Mouse (Mus musculus) frontal cortex, postnatal 14 days (tissue): ENCODE data around the gene Apbb2.

ENCODE experiments used
- DNase-seq, 2 experiments: peaks; one replicate each; pipeline ENCODE4 v3.0.0; 2022; ENCODE audit warnings: low spot score in 2 of 2

The Apbb2 gene

GRCm38 (mm10) chr5:66549691-66550090, 68.9 kb downstream of the Apbb2 start:
- no peak for DNase-seq

DNA sequence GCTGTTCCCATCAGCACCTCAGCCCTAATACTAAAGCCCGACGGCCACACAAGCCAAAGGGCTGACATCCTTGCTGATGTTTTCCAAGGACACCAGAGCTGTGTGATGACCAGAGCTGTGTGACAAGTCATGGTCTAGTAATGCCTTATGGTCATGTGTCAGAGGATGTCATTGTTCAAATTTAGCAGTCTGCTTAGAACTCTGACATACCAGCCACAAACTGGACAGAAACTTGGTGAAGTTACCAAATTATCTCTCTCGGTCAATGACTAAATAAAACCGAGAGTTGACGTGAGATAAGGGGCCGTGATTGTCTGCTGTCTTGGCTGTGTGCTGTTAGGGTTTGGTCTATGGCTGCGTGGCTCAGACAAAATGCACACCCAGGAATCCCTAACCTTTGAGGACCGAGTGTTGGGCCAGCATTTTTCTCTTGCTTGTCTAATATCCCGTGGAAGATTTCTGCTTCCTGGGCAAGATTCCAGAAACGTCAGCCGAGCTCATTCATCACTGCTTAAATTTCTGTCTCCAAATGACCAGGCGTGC, 71.5 kb downstream of the Apbb2 start:
- no peak for DNase-seq

DNA sequence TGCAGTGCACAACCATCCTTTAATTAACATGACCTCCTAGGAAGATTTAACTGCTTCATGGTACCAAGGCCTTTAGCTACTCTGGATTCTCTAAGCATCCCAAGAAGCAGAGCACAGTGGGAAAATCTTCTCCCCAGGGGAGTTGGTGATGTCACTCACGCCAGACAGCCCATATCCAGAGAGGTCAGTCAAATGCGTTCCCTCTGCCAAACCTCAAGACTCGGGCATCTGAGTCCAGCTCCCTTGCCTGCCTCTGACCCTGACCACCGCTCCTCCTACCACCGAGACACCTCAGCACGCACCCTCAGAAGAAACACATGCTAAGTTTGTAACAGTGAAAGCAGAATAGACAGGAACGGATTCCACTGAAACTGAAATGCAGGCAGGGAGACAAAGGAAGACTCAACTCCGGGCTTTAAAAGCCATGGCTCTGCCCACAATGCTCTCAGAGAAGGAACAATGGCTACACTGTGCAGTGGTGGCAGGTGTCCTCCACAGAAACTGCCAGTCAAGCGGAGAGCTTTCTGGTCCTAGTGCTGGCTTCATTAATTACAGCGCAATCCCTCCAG, 72.9 kb downstream of the Apbb2 start:
- no peak for DNase-seq

DNA sequence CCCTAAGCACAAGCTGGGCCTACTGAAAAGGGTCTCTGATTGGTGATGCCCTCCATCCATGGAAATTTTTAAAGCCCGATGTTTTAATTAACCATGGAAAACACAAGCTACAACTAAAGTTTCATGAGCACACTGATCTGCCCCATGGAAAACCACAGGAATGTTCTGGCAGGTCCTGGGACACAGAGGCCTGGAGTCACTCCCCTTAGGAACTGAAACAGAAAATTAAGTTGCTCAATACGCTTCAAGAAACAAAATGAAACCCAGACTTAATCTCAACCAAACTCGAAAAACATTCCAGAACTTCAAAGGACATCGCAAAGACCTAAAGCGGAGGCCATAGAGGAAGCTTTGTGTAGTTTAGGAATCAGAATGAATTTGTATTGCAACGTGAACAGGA, 74.8 kb downstream of the Apbb2 start:
- DNase-seq = no peak

GRCm38 (mm10) chr5:66543344-66543743, 75.2 kb downstream of the Apbb2 start:
- no peak for DNase-seq

- no peak for DNase-seq
Observed at GRCm38 (mm10) chr5:66542521-66542920, 76.1 kb downstream of the Apbb2 start.

DNA sequence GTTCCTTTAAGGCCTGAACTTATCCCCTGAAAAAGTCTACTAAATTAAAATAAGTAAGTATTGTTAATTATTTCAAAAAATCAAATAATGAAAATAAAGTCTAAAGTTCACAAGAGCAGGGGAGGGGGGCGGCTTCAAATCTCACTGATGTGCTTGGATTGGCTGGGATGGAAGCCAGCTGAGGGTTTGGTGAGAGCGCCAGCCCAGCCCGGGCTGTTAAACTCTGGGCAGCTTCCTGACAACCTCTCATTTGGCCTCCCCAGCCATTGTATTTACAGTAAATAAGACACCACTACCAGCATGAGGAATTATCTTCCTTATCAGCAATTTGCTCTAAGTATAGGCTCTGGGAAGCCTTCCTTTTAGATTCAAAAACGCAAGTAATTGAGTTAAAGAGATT, 77.2 kb downstream of the Apbb2 start:
- no peak for DNase-seq

- no peak for DNase-seq
Observed at GRCm38 (mm10) chr5:66540246-66540645, 78.3 kb downstream of the Apbb2 start.

DNA sequence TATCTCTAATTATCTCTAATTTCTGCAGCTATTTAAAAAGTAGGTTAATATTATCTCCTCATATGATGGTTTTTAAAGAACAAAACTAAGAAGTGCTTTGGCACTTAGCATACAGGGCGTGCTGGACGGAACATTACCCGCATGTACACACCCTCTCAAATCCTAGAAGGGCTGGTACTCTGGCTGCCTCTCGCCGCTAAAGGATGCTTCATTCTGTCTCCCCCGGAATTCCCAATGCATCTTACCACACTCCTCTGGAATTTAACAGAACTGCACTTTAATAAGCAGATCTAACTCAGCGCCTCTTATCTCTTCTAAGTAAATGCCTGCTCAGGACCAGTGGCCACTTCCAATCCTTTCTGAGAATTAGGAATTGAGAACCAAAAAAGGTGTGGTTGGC, 80.8 kb downstream of the Apbb2 start:
- no peak for DNase-seq

GRCm38 (mm10) chr5:66536696-66537358, 81.8 kb downstream of the Apbb2 start:
- DNase-seq = no peak

DNA sequence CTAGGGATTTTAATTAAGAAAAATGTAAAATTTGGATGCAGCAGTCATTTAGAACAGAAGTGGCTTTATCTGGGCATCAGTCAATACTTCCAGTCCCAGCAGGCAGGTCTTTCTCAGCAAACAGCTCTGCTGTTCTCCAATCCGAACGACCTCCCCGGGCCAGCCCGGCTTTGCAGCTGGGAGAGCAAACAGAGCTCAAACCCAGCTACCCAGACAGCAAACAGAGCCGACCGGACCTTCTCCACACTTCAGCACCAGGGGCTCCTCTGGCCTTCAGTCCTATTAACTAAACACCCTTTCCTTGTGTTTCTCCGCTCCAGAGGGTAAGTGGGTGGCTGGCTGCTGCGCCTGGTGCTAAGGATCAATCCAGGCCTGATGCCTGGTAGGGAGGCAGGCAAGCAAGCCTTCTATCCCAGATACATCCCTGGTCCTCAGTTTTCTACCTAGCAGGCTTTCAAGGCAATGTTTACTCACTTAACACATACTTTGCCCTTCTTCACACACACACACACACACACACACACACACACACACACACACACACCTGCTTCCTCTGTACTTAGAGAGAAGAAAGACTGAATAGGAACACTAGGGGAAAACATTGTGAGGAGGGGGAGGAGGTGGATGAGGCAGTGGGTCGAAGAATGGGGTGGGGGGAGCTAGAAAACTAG, 82.9 kb downstream of the Apbb2 start:
- no peak for DNase-seq

DNA sequence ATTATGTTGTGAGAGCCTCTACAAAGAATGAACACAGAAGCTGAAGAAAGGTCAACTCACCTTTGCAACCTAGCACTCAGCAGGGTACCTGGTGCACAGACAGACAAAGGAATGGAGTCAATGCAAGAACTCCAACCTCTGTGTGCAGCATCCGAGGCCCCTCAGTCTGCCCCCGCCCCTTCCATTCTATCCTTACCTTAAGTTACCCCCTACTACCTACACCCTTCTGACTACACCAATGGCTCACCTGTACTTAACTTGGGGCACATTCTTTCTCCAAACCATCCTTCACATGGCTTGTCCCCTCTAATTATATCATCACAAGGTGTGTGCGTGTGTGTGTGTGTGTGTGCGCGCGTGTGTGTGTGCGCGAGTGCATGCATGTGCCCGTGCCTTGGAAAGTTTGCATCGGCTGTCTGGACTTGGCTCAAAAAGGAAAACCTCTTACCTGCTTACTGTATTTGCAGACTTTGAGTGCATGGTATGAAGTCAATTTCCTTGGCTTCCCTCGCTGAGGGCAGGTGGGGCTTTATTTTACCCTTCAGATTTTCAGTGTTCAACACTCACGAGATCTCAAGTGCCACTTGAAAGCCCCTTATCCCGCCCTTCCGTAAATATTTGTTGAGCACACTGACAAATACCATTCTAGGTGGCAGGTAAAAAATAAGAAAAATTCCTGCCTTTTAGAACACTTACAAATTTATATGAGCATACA, 84.7 kb downstream of the Apbb2 start:
- DNase-seq = no peak

GRCm38 (mm10) chr5:66532827-66533226, 85.8 kb downstream of the Apbb2 start:
- DNase-seq = no peak

- DNase-seq = no peak
Observed at GRCm38 (mm10) chr5:66530361-66530760, 88.2 kb downstream of the Apbb2 start.

DNA sequence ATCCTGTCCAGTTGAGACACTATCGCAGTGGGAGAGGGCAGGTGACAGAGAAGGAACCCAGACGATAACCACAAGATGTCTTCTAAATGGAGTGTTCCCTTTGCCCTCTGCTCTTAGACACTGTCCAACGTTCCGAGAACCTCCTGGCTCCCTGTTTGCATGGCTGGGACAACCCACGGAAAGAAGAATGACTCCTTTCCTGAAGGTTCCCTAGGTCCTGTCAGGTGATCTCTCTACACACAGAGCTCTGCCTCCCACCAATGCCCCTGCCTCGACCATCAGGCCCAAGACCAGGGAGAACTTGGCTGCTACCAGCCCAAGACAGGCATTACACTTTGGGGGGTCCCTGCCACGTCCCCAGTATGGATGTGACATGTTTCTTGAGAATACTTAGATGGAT, 89.0 kb downstream of the Apbb2 start:
- DNase-seq = no peak

DNA sequence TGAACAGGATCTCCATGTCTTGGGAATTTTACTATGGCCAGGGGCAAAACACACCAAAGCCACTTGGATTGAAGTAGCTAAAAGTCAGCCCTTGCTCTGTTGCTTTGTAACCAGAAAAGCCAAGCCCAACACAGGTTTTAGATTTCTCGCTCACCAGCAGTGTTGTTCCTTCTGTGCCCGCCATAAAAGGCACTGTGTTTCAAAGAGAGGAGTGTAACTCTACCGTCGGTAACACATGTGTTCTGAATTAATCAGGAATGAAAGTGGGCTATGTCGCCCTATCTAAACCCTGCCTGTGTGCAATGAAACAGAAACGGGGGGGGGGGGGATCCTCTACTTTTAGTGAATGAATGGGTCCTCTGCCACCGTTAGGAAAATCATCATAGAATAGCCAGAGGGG, 90.0 kb downstream of the Apbb2 start:
- no peak for DNase-seq

DNA sequence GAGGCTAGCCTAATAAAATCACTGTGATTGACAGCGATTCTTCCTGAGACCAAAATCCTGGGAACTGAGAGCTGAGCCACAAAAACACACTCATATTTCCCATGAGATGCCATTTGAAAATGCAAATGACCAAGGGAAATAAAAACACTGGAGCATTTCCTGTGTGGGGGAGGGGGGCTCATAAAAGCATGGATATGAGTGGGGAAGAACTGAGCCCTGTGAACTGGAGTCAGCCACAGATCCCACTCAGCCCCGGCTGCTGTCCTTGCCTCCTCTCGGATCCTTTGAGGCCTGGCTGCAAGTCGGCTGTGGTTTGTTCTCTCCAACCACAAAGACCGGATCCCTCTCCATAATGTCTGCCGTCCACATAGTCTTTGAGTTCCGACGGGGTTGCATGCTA, 91.5 kb downstream of the Apbb2 start:
- DNase-seq = no peak

DNA sequence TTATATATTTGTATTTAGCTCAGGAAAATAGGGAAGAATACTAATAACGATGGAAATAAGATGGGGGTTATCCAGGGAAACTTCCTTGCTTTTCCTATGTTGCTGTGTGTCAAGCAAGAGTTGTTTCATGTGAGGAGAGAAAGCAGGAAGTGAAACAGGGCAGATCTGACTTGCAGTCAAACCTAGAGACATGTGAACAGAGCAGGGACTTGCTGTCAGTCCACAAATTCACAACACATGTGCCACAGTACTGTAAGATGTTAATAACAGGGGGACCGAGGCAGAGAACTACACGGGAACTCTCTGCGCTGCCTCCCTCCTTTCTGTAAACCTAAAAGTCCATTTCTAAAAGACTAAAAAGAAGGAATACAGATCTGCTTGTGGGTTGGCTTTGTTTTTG, 93.6 kb downstream of the Apbb2 start:
- DNase-seq = no peak

- no peak for DNase-seq
Observed at GRCm38 (mm10) chr5:66523681-66524503, 94.7 kb downstream of the Apbb2 start.

- DNase-seq = no peak
Observed at GRCm38 (mm10) chr5:66521250-66521649, 97.3 kb downstream of the Apbb2 start.

DNA sequence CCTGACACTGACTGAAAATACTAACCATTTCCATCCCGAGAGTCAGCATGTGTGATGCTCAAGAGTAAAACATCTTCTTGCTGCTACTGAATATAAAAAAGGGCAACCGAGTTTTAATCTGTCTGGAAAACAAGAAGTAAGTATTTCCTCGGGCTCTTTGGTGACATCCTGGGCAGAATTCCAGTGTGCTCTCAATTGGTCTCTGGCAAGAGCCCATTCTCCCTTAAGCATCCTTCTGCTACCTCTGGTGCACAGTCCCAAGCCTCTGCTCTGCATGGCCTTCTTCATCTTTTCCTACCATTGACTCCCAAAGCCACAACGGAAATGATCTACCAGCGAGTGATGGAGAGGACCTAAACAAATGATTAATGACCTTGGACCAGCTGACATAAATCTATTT, 99.1 kb downstream of the Apbb2 start:
- no peak for DNase-seq
